Mouse (Mus musculus) hindlimb bud, embryonic 11.5 days (tissue): ENCODE results near the gene Ddo.

Experiments
- DNase-seq: peaks from one replicate; pipeline ENCODE4 v3.0.0-alpha.2; 2012; ENCODE audit warnings: low read depth, low spot score; ENCODE audit errors: extremely low spot score

Ddo gene

GRCm38 (mm10) chr10:40651676-40652075, 21.9 kb downstream of the Ddo start:
- no peak for DNase-seq

- no peak for DNase-seq
These were observed 35.5 kb downstream of the Ddo start for GRCm38 (mm10) chr10:40665270-40665669.

GRCm38 (mm10) chr10:40666943-40667342, 37.1 kb downstream of the Ddo start:
- DNase-seq = no peak

GRCm38 (mm10) chr10:40668640-40669039, 38.8 kb downstream of the Ddo start:
- DNase-seq = no peak

- DNase-seq = no peak
These were observed 42.9 kb downstream of the Ddo start for GRCm38 (mm10) chr10:40672587-40673296.

GRCm38 (mm10) chr10:40673297-40673665, 43.5 kb downstream of the Ddo start:
- DNase-seq = no peak

- DNase-seq = no peak
These were observed 44.3 kb downstream of the Ddo start for GRCm38 (mm10) chr10:40674151-40674550.

- no peak for DNase-seq
These were observed 46.1 kb downstream of the Ddo start for GRCm38 (mm10) chr10:40675921-40676320.

- no peak for DNase-seq
These were observed 48.7 kb downstream of the Ddo start for GRCm38 (mm10) chr10:40678477-40678876.

GRCm38 (mm10) chr10:40682470-40682869, 52.7 kb downstream of the Ddo start:
- DNase-seq = no peak

GRCm38 (mm10) chr10:40683092-40683867, 53.5 kb downstream of the Ddo start, which contains the start of gene Mettl24:
Gene Mettl24 (plus strand): TSS chr10:40683282.
- peak; percentile 37 for DNase-seq

- DNase-seq = no peak
These were observed 54.0 kb downstream of the Ddo start for GRCm38 (mm10) chr10:40683868-40684253.

GRCm38 (mm10) chr10:40684326-40684725, 54.5 kb downstream of the Ddo start:
- DNase-seq = no peak

- DNase-seq = no peak
These were observed 55.8 kb downstream of the Ddo start for GRCm38 (mm10) chr10:40685641-40686040.

GRCm38 (mm10) chr10:40686976-40687375, 57.2 kb downstream of the Ddo start:
- DNase-seq = no peak

- no peak for DNase-seq
These were observed 57.6 kb downstream of the Ddo start for GRCm38 (mm10) chr10:40687407-40687806.

- no peak for DNase-seq
These were observed 58.5 kb downstream of the Ddo start for GRCm38 (mm10) chr10:40688266-40688665.

GRCm38 (mm10) chr10:40688873-40689272, 59.1 kb downstream of the Ddo start:
- no peak for DNase-seq

GRCm38 (mm10) chr10:40698652-40699051, 68.8 kb downstream of the Ddo start:
- no peak for DNase-seq

- DNase-seq = no peak
These were observed 81.3 kb downstream of the Ddo start for GRCm38 (mm10) chr10:40711127-40711526.

GRCm38 (mm10) chr10:40713018-40713608, 83.3 kb downstream of the Ddo start:
- no peak for DNase-seq

- DNase-seq = no peak
These were observed 84.0 kb downstream of the Ddo start for GRCm38 (mm10) chr10:40713829-40714228.
